Mouse (Mus musculus) Patski (cell line): Measurements from ENCODE around the gene Myh10. TPM values are rescaled to one million over a fixed set of nuclear protein-coding genes. Genes with fewer than 3 reads are reported as not detected.

ENCODE experiments used
- ATAC-seq: fragments of 100-300 bp; one replicate; pipeline ENCODE4 v1.8.0; 2021
- CTCF ChIA-PET: fragments of 350-600 bp; sonication (Branson Sonifier 250); formaldehyde crosslinking; loops from one replicate; lab custom pipeline; 2022; ENCODE audit warnings: inconsistent platforms; lab: Charles Lee
- POLR2A ChIA-PET: fragments of 350-600 bp; sonication (Branson Sonifier 250); formaldehyde crosslinking; loops from one replicate; lab custom pipeline; 2022; ENCODE audit warnings: antibody characterized with exemption, inconsistent platforms; lab: Charles Lee
- DNase-seq: peaks from one replicate; pipeline ENCODE4 v3.0.0-alpha.2; 2011; ENCODE audit warnings: low read depth, low spot score
- H3K27me3 ChIP-seq: fragments of 371-371 bp; one replicate; pipeline ENCODE4 v1.5.1; 2021
- CTCF ChIP-seq: fragments of 100-300 bp; IDR thresholded peaks from one replicate; pipeline ENCODE4 v1.5.1; 2021
- in situ Hi-C: fragments of 300-500 bp; cut with MboI; formaldehyde crosslinking; loops from 3 replicates; pipeline ENCODE4 v1.11.1; 2018; ENCODE audit warnings: low pct_unique_long_range_greater_than_20kb, mixed read lengths
- polyA plus RNA-seq: library from polyadenylated mRNA; unstranded; gene quantifications from one replicate; pipeline ENCODE4 v1.2.3, GENCODE M21; 2021

Gene Myh10
- polyA plus RNA-seq, 1 experiment from 2014 or later: 113 TPM

DNA sequence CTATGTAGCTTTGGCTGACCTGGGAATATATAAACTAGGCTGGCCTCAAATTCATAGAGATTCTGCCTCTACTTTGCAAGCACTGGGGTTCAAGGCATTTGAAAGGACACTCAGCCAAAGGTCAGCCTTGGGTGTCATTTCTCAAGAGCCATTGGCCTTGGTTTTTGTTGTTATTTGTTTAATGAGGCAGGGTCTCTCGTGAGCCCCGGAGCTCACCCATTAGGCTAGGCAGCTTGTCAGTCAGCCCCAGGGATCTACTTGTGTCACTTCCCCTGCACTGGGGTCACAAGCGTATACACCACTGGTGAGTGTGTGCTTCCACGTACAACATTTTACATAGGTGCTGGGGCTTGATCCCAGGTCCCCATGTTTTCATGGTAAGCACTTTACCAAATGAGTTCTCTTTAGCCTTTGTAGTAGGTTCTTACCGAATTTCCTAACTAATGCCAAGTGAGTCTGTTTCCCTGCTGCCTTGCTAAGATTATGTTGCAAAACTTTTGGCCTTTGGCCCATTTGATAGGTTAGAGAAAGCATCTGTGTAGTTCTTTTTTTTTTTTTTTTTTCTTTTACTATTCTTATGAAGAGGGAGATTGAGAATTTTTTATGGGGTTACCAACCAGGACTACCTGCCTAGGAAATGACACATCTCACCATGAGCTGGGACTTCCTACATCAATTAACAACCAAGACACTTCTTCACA is 18.9 kb upstream of the Myh10 start:
- in situ Hi-C loops: no loop called here
- no peaks in the 10 kb centered on the region for H3K27me3 ChIP-seq
- ChIA-PET POLR2A (interaction anchor here (0.5 kb wide), 1 partner anchor 541 kb away, joined by 3 read pairs; no protein-coding TSS in a partner anchor), CTCF (no interaction called here)
- no peak for TF ChIP-seq CTCF
- no peak for DNase-seq
- ATAC-seq: no peak

DNA sequence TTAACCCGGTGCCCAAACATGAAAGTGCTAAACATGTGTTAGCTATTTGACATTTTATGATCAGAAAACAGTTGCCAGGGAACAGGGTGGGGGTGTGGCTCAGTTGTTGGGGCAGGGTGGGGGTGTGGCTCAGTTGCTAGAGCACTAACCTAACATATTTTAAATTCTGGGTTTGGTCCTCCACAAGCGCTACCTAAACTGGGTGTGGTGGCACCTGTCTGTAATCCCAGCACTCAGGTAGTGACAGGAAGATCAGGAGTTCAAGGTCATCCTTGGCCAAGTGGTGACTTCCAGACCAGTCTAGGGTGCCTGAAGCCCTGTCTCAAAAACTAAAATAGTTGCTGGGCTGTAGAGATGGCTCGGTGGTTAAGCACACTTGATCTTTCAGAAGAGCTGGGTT is 17.3 kb upstream of the Myh10 start:
- in situ Hi-C loops: no loop called here
- ATAC-seq (no peak), DNase-seq (no peak)
- H3K27me3 ChIP-seq: peaks cover 7% of the 10 kb centered on the region
- ChIA-PET CTCF (interaction anchor here (2.0 kb wide), 1 partner anchor 12 kb away, joined by 6 read pairs; no protein-coding TSS in a partner anchor), POLR2A (no interaction called here)
- no peak for TF ChIP-seq CTCF

DNA sequence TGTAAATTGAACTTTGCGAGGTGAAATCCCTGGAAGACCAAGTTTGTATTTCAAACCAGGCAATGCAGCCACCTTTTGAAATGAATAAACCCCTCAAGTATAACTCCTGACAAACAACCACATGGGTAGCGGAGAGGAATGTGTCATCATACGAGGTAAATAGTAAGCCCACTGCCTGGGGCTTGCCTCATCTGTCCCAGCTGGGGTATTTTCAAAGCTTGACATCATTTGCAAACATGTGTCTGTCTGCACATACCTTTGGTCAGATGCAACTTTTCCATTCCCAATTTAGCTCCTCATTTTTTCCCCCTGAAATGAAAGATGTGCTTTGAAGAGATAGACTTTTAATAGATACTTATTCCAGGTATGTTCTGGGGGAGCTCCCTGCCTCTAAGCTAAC is 16.7 kb upstream of the Myh10 start:
- in situ Hi-C loops: no loop called here
- ATAC-seq (no peak), DNase-seq (no peak)
- H3K27me3 ChIP-seq: peaks cover 12% of the 10 kb centered on the region
- POLR2A ChIA-PET: no interaction called here
- no peak for TF ChIP-seq CTCF
- CTCF ChIA-PET: interaction anchor here (2.0 kb wide), 1 partner anchor 13 kb away, joined by 6 read pairs; no protein-coding TSS in a partner anchor

DNA sequence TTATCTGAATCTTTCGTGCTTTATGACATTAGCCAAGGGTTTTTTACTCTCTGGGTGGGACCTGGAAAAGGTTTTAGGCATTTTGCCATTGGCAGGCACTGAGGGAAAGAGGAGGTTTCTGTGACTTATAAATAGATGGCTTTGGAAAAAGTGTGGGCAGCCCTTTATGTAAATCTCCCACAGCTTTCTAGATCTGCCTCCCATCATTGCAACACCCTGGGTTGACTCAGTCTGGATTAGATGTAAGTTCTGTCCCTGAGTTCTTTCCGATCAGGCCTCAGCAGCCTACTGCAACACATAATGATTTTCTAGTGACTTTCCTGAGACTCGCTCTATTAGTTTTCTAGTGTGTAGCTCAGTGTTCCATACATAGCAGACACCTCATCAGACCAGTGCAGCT is 16.1 kb upstream of the Myh10 start:
- POLR2A ChIA-PET: no interaction called here
- TF ChIP-seq CTCF: no peak
- no peak for DNase-seq
- ATAC-seq: peak; percentile 35
- peaks cover 12% of the 10 kb centered on the region for H3K27me3 ChIP-seq
- CTCF ChIA-PET: interaction anchor here (2.0 kb wide), 1 partner anchor 13 kb away, joined by 6 read pairs; no protein-coding TSS in a partner anchor
- in situ Hi-C loops: no loop called here

DNA sequence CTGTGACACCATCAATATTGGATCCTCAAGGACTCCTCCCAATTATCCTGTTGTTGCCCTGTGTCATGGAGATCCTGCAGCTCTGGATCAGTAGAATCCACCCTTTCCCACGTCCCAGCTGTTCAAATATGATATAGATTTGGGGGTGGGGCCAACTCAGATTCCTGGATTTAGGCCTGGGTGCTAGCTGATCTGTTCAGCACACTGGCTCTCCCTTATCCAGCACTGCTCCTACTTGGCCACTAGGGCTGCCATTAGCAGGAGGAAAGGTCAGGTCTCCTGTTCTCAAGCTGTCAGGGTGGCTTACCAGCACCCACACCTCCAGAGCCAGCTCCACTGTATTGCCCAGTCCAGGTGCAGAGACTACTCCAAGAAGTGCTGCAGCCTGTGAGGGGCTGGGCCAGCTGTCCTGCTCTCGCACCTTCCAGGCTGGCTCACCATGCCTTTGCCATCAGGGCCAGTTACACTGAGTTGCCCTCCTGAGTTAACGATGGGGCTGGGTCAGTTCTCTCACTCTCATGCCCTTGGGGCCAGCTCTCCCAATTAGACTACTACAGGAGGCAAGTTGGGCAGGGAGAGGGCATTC is 10.0 kb upstream of the Myh10 start:
- TF ChIP-seq CTCF: peak; percentile 33
- CTCF ChIA-PET: no interaction called here
- no peak for DNase-seq
- peaks cover 12% of the 10 kb centered on the region for H3K27me3 ChIP-seq
- POLR2A ChIA-PET: no interaction called here
- ATAC-seq: no peak
- in situ Hi-C loops: no loop called here

DNA sequence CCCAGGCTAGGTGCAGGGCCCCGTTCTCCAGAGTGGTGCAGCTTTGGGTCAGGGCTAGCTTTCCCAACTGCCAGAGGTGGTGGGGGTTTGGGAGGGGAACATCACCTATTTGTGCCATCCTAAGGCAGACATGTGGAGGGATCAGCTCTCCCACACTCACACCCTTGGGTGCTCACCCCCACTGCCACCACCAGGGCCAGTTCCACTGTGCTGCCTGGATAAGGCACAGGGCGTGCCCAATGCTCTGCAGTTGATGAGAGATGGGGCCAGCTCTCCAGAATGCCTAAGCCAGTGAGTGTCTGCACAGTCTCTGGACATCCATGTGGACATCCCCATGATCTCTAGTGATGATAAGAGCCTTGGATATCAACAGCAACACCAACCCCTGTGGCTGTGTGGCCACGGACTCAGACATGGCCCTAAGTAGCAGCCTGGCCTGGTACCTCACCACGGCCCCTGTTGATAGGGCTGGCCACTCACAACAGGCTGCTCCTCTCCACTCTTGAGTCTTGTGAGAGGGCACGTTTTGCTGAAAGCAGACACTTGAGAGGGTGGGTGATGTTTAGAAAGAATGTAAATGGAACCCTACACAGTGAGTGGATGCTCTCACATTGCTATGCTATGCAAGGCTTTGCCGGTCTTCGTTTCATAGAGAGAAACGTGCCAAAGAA is 9.1 kb upstream of the Myh10 start:
- ATAC-seq (no peak), DNase-seq (no peak)
- in situ Hi-C loops: no loop called here
- POLR2A ChIA-PET: interaction anchor here (0.6 kb wide), 1 partner anchor 11 kb away, joined by 4 read pairs; no protein-coding TSS in a partner anchor
- H3K27me3 ChIP-seq: peaks cover 12% of the 10 kb centered on the region
- CTCF ChIA-PET: no interaction called here
- no peak for TF ChIP-seq CTCF

DNA sequence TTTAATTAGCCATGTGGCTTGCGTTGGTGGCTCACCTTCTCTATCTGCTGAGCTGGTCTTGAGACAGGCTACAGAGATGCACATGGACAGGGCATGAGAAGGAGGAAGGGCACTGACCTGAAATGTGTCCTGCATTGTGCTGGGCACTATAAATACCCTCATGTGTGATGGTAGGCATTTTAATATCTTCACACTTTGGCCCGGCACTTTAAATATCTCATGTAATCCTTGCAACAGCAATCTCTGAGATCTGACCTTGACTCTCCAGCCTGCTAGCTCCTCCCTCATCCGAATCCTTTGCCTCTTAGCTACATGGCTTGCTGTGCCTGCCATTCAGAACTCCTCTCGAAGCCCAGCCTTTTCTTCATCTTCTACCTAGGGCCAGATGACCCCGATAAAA is 5.4 kb upstream of the Myh10 start:
- TF ChIP-seq CTCF: no peak
- DNase-seq: no peak
- in situ Hi-C loops: no loop called here
- CTCF ChIA-PET: interaction anchor here (1.2 kb wide), 1 partner anchor 44 kb away, joined by 3 read pairs; no protein-coding TSS in a partner anchor
- ATAC-seq: no peak
- POLR2A ChIA-PET: interaction anchor here (0.6 kb wide), 1 partner anchor 651 kb away, joined by 3 read pairs; no protein-coding TSS in a partner anchor
- no peaks in the 10 kb centered on the region for H3K27me3 ChIP-seq

- ChIA-PET CTCF (no interaction called here), POLR2A (no interaction called here)
- no peak for TF ChIP-seq CTCF
- no peaks in the 10 kb centered on the region for H3K27me3 ChIP-seq
- no peak for DNase-seq
- ATAC-seq: no peak
- in situ Hi-C loops: no loop called here
Measured at GRCm38 (mm10) chr11:68689304-68689703, 2.1 kb upstream of the Myh10 start.

DNA sequence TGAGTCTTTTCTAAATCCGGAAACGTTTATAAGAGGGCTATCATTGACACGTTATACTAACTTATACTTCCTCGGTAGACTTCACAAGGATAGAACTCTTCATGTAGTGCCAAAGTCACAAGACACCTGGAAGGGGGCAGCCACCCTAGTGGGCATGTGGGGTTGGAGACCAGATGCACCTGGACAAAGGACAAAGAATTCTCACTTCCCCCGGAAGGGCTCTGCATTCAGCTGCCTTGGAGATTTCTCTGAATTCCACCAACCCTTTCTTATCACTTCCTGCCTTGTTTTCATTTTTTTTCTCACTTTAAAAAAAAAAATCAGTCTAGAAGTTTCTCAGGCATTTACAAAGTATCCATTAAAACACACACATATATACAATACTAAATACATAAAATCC is 894 bp upstream of the Myh10 start:
- DNase-seq (no peak), ATAC-seq (no peak)
- no peaks in the 10 kb centered on the region for H3K27me3 ChIP-seq
- ChIA-PET POLR2A (no interaction called here), CTCF (interaction anchor here (1.0 kb wide), 1 partner anchor 35 kb away, joined by 3 read pairs; no protein-coding TSS in a partner anchor)
- in situ Hi-C loops: no loop called here
- no peak for TF ChIP-seq CTCF

DNA sequence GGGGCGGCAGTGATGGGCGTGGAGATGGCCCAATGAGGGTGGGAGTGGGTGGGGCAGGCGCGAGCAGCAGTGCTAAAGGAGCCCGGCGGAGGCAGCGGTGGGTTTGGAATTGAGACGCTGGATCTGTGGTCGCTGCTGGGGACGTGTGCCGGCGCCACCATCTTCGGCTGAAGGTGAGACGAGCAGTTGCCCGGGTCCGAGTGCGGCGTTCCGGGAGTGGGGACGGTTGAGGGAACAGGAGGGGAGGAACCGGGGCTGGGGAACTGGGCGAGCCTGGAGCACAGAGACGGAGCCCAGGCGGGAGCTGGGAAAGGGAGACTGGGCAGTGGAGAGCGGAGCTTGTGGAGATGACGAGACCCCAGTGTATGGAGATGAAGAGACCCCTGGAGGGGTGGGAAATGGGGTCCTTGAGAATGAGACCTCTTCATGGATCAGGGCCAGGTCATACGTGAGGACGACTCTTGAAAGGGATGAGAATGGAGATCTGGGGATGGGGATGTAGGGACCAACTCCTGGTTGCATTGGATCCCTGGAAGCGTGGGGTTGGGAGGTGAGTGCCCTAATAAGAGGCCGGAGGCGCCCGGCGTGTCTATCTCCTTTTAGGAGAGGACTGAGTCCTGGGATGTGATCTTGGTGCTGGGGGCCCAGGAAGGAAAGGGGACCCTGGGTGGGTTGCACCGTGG is 792 bp downstream of the Myh10 start:
- ATAC-seq (no peak), DNase-seq (no peak)
- no peak for TF ChIP-seq CTCF
- in situ Hi-C loops: no loop called here
- CTCF ChIA-PET: interaction anchor here (1.0 to 1.3 kb wide), 3 partner anchors 14 to 28 kb away, joined by 3 read pairs; no protein-coding TSS in a partner anchor
- POLR2A ChIA-PET: interaction anchor here (0.9 to 1.4 kb wide), 3 partner anchors 15 to 77 kb away, joined by 3 to 4 read pairs (median 3); no protein-coding TSS in a partner anchor
- no peaks in the 10 kb centered on the region for H3K27me3 ChIP-seq
